Mouse (Mus musculus): ENCODE measurements around the gene Slc22a12.

Slc22a12 gene

GRCm38 (mm10) chr19:6540191-6540590 lies 2.6 kb downstream of the Slc22a12 start:
- peak; percentile 27 to 34 for DNase-seq

GRCm38 (mm10) chr19:6539592-6539991 lies 3.2 kb downstream of the Slc22a12 start:
- DNase-seq: peak; percentile 21 to 27

- DNase-seq: peak; percentile 45 to 47
These were observed 4.3 kb downstream of the Slc22a12 start for GRCm38 (mm10) chr19:6538546-6538945.

GRCm38 (mm10) chr19:6537526-6537925 lies 5.3 kb downstream of the Slc22a12 start:
- DNase-seq: peak; percentile 72 to 77

- DNase-seq: peak; percentile 74 to 78
These were observed 6.1 kb downstream of the Slc22a12 start for GRCm38 (mm10) chr19:6536696-6537095.

GRCm38 (mm10) chr19:6536201-6536600 lies 6.6 kb downstream of the Slc22a12 start:
- DNase-seq: peak in 1 of 2 experiments; percentile 56

- no peak for DNase-seq
These were observed 8.8 kb downstream of the Slc22a12 start for GRCm38 (mm10) chr19:6534118-6534415.

GRCm38 (mm10) chr19:6533290-6534117 lies 9.3 kb downstream of the Slc22a12 start:
- DNase-seq: peak; percentile 74 to 77

- DNase-seq: peak in 1 of 2 experiments; percentile 47
These were observed 10.2 kb downstream of the Slc22a12 start for GRCm38 (mm10) chr19:6532656-6533055.

- DNase-seq: peak; percentile 65
These were observed 10.9 kb downstream of the Slc22a12 start for GRCm38 (mm10) chr19:6531832-6532471.

GRCm38 (mm10) chr19:6531011-6531631 lies 11.7 kb downstream of the Slc22a12 start:
- peak; percentile 76 to 80 for DNase-seq

- no peak for DNase-seq
These were observed 12.5 kb downstream of the Slc22a12 start for GRCm38 (mm10) chr19:6530359-6530758.

- peak; percentile 46 to 48 for DNase-seq
These were observed 13.4 kb downstream of the Slc22a12 start for GRCm38 (mm10) chr19:6529265-6529985.

GRCm38 (mm10) chr19:6527839-6528531 lies 14.8 kb downstream of the Slc22a12 start:
- DNase-seq: peak; percentile 94 to 95

- peak; percentile 92 to 93 for DNase-seq
These were observed 15.4 kb downstream of the Slc22a12 start for GRCm38 (mm10) chr19:6527439-6527838.

GRCm38 (mm10) chr19:6526010-6526409 lies 16.8 kb downstream of the Slc22a12 start:
- DNase-seq: no peak

- no peak for DNase-seq
These were observed 17.8 kb downstream of the Slc22a12 start for GRCm38 (mm10) chr19:6525023-6525422.

- DNase-seq: no peak
These were observed 20.5 kb downstream of the Slc22a12 start for GRCm38 (mm10) chr19:6522289-6522688.

- DNase-seq: no peak
These were observed 21.2 kb downstream of the Slc22a12 start for GRCm38 (mm10) chr19:6521630-6522029.

GRCm38 (mm10) chr19:6519483-6519882 lies 23.3 kb downstream of the Slc22a12 start:
- DNase-seq: no peak

- no peak for DNase-seq
These were observed 24.2 kb downstream of the Slc22a12 start for GRCm38 (mm10) chr19:6518601-6519000.

- DNase-seq: peak; percentile 62 to 75
These were observed 26.7 kb downstream of the Slc22a12 start for GRCm38 (mm10) chr19:6516153-6516552.

Measured in cerebellum, postnatal 25 days (tissue).